Mouse (Mus musculus) midbrain, embryonic 15.5 days (tissue): ENCODE measurements around the gene Ttc19. TPM values are rescaled to one million over a fixed set of nuclear protein-coding genes. Genes with fewer than 3 reads are reported as not detected.

Source experiments
- ATAC-seq: fragments of 200-750 bp; cut with Nextera tagmentation; replicated peaks from 2 replicates; pipeline ENCODE4 v1.8.0; 2017; ENCODE audit warnings: moderate TSS enrichment
- H3K27ac ChIP-seq: fragments of 300-500 bp; sonication (generic); 2 replicates; pipeline ENCODE4 v1.5.1; 2015; ENCODE audit warnings: mild to moderate bottlenecking, inconsistent platforms
- H3K27me3 ChIP-seq: fragments of 300-500 bp; sonication (generic); replicated peaks from 2 replicates; pipeline ENCODE4 v1.6.1; 2015; ENCODE audit warnings: inconsistent platforms
- H3K36me3 ChIP-seq: fragments of 300-500 bp; sonication (generic); replicated peaks from 2 replicates; pipeline ENCODE4 v1.6.1; 2015; ENCODE audit warnings: inconsistent platforms
- H3K4me1 ChIP-seq: fragments of 300-500 bp; sonication (generic); 2 replicates; pipeline ENCODE4 v1.6.1; 2015; ENCODE audit warnings: inconsistent platforms
- H3K4me2 ChIP-seq: fragments of 300-500 bp; sonication (generic); 2 replicates; pipeline ENCODE4 v1.6.1; 2015; ENCODE audit warnings: inconsistent platforms, mild to moderate bottlenecking, moderate library complexity
- H3K4me3 ChIP-seq: fragments of 300-500 bp; sonication (generic); 2 replicates; pipeline ENCODE4 v1.5.1; 2015; ENCODE audit warnings: mild to moderate bottlenecking, inconsistent platforms
- H3K9ac ChIP-seq: fragments of 300-500 bp; sonication (generic); 2 replicates; pipeline ENCODE4 v1.6.1; 2015; ENCODE audit warnings: mild to moderate bottlenecking, inconsistent platforms
- H3K9me3 ChIP-seq: fragments of 300-500 bp; sonication (generic); 2 replicates; pipeline ENCODE4 v1.6.1; 2016; ENCODE audit warnings: inconsistent platforms
- WGBS: fragments of 180-500 bp; shearing (Covaris S2); methylation state at CpG from one replicate; pipeline ENCODE4 v1.1.7; 2015; ENCODE audit warnings: mixed read lengths; 5-methylcytosine and 5-hydroxymethylcytosine counted together
- polyA plus RNA-seq: library from polyadenylated mRNA; unstranded; fragments of >200 nt; fragmentation: Nextera tagmentation; extraction: Ambion mirVana; gene quantifications from 2 replicates; pipeline ENCODE4 v1.2.1, GENCODE M21; 2015

Gene Ttc19
- 42.7 and 48.4 TPM in 2 replicates for polyA plus RNA-seq

DNA sequence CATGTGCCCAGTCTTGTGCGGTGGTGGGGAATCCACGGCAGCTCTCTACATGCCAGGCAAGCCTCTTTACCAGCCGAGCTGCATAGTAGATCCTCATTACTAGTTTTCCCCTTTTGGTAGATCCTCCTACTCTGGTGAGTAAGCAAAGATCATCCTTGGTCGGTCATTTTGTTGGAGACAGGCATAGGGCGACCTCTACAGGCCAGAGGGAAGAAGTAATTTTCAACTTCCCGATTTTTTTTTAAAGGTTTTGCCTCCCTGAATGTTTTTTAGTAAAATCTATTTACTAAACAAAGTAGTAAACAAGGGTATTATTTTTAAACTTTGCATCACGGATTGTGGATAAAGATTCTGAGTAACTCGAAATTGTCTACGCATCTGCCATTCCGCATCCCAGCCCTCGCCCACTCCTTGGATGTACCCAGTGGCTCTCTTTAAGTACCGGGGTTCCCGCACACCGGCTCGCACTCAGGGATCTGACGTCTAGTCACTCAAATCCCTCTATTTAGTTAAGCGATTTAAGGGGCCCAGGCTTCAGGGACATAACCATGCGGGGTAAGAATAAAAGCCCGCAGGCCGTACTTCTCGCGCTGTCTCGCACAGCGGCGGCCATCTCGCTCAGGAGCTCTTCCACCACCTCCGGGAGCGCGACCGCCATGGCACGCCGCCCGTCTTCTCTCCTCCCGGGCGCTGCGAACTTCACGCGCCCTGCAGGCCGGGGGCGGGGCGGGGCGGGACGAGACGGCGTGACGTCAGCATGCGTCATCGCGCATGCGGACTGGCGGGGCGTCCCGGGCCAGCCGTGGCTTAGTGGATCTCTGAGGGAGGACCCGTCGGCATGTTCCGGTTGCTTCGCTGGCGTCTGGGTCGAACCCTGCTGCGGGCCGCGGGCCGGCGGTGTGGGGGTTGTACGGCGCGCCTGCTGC lies at the start of gene Ttc19, which contains the start of gene Zswim7:
Gene Ttc19 (plus strand): TSS at position 799 of the 926 bp plus-strand sequence.
Gene Zswim7 (minus strand): TSS at position 701 of the 926 bp plus-strand sequence.
- peak within 1 kb of the TSS; percentile 93 for H3K4me3 ChIP-seq
- no peaks in the 10 kb centered on the region for H3K27me3 ChIP-seq
- H3K9me3 ChIP-seq: no peaks in the 10 kb centered on the region
- peak within 1 kb of the TSS; percentile 76 for H3K4me2 ChIP-seq
- H3K36me3 ChIP-seq: peaks cover 12% of the 10 kb centered on the region; the same call in 1 of the 2 replicates
- peak within 1 kb of the TSS; percentile 94 for H3K9ac ChIP-seq
- H3K4me1 ChIP-seq: peaks cover 12% of the 10 kb centered on the region
- under 1% methylated on average over 66 of the region's 68 CpGs for WGBS
- ATAC-seq: peak; percentile 98
- H3K27ac ChIP-seq: peak within 1 kb of the TSS; percentile 94

DNA sequence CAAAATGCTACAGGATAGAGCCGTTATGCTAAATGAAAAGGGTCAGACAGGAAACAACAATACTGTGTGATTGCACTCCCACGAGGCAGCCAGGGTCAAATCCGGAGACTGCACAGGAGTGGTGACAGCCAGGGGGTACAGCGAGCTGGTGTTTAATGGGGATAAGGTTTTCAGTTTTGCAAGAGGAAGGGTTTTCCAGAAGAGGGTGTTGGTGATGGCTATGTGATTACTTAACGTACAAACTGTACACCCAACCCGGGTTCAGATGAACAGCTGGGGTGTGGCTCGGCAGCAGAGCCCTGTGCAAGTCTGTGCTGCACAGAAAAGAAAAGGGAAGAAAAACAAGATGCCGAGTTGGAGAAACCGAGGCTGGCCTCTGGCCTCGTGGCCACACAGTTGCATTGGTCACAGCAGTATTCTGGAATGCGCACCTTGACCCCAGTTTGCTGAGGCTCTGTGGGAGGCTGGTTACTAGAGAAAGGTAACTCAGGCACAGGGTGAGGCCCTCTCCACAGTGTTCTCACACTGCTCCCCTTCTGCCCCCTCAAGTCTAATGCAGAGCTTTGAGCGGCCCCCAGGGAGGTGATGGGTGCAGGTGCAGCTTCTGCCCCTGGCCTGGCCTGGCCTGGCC lies 40.5 kb upstream of the Ttc19 start:
- no peak for ATAC-seq
- Histone ChIP-seq H3K27ac (no peak overlapping the region), H3K4me1 (no peaks in the 10 kb centered on the region), H3K27me3 (no peaks in the 10 kb centered on the region), H3K9ac (no peak overlapping the region), H3K4me3 (no peak overlapping the region), H3K4me2 (no peak overlapping the region), H3K36me3 (no peaks in the 10 kb centered on the region), H3K9me3 (no peaks in the 10 kb centered on the region)
- 80% methylated on average over 12 of the region's 12 CpGs for WGBS

DNA sequence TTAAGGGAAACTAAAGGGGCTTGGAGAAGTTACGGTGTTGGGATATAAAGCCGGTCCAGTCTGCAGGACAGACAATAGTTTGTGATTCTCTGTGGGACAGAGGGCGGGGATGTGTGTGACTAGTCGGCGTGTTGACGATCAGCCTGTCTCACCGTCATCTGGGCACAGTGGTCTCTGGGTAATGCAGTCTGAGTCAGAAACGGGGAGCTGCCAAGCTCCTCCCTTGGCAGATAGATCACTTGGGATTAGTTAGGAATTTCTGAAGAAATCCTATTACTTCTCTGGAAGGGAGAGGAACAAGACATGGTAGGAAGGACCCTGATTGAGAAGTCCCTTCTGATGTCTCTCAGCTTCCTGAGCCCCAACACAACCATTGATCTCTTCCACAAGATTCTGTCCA lies 37.4 kb upstream of the Ttc19 start:
- WGBS: 91% methylated on average over 8 of the region's 8 CpGs
- Histone ChIP-seq H3K9me3 (no peaks in the 10 kb centered on the region), H3K27me3 (peaks cover 5% of the 10 kb centered on the region; the same call in 1 of the 2 replicates), H3K4me2 (no peak overlapping the region), H3K4me3 (no peak overlapping the region), H3K9ac (no peak overlapping the region), H3K4me1 (peaks cover 5% of the 10 kb centered on the region; the same call in 1 of the 2 replicates), H3K27ac (no peak overlapping the region), H3K36me3 (no peaks in the 10 kb centered on the region)
- no peak for ATAC-seq

DNA sequence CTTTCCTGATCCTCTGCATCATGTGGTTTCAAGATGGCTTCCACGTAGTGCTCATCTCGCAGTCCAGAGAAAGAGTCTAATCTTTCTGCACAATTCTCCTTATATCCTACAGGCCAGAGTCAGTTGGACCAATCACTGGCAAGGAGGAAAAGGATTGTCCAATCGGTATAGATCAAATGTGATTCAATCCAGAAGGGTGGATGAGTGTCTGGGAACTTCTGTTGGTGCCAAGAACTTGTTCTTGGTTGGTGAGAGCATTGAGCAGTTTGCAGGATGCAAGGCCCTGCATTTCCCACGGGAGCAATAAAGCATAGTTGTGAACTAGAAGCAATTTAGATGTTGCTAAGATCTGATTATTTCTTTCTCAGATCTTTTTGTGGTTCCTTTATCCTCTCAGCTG lies 36.8 kb upstream of the Ttc19 start:
- peaks cover 11% of the 10 kb centered on the region for H3K27me3 ChIP-seq
- 92% methylated on average over 4 of the region's 4 CpGs for WGBS
- H3K4me3 ChIP-seq: no peak overlapping the region
- H3K4me2 ChIP-seq: no peak overlapping the region
- peaks cover 9% of the 10 kb centered on the region for H3K4me1 ChIP-seq
- ATAC-seq: no peak
- H3K36me3 ChIP-seq: no peaks in the 10 kb centered on the region
- no peaks in the 10 kb centered on the region for H3K9me3 ChIP-seq
- no peak overlapping the region for H3K27ac ChIP-seq
- H3K9ac ChIP-seq: no peak overlapping the region

DNA sequence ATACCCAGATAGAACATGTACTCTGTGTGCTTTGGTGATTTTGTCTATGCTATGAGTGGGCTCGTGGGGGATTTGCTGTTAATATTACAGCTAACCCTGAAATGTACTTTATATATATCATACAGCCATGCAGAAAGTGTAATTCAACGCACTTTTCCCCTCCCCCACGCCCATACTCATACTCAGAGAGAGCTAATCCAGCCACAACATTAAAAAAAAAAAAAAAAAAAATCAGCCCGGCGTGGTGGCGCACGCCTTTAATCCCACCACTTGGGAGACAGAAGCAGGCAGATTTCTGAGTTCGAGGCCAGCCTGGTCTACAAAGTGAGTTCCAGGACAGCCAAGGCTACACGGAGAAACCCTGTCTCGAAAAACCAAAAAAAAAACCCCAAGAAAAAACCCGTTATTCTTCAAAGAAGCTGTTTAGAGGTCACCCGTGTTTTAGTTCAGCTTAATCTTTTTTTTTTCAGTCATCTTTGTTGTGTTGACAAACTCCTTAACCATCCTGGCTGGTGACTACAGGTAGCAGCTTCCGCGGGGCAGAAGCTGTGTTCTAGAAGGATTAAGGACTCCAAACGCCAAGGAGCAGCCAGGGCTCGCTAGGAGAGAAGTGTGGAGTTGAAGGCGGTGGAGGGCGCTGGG lies 33.4 kb upstream of the Ttc19 start:
- H3K9ac ChIP-seq: peak overlapping the region; percentile 53
- H3K9me3 ChIP-seq: no peaks in the 10 kb centered on the region
- H3K36me3 ChIP-seq: no peaks in the 10 kb centered on the region
- H3K4me2 ChIP-seq: peak overlapping the region; percentile 99
- H3K27ac ChIP-seq: no peak overlapping the region
- H3K4me1 ChIP-seq: peaks cover 13% of the 10 kb centered on the region
- WGBS: 39% methylated on average over 18 of the region's 18 CpGs
- peaks cover 30% of the 10 kb centered on the region for H3K27me3 ChIP-seq
- peak overlapping the region; percentile 86 for H3K4me3 ChIP-seq
- no peak for ATAC-seq

DNA sequence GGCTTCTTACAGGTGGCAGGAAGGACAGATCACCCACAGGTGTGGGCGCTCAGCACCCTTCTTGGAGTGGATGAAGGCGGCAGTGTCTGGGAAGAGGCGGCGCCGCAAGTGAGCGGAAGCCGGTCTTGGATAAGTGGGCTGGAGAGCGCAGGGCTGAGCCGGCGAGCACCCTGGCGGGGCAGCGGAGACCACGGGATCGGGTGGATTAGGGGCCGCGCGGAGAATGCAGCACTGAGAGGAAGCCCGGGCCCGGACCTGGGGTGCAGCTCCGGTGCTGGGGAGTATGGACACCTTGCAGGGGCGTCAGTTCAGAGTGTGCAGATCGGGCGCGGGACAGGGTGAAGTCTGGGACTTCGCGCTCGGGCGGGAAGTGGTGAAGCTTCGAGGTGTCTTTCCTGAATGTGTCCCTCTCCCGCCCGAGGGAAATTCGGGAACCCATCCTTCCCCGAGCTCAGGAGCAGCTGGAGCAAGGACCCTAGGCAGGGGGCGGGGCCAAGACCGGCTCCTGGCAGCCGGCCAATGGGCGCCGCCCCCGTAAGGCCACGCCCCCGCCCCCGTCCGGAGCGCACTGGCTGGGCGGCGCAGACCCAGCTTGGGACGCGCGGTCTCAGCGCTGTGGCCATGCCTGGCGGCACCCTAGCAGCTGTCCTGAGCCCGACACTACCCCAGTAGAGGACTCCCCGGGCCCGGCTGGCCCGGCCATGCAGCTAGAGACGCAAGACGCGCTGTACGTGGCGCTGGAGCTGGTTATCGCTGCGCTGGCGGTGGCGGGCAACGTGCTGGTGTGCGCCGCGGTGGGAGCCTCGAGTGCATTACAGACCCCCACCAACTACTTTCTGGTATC lies 32.6 kb upstream of the Ttc19 start, which contains the start of gene Adora2b:
Gene Adora2b (plus strand): TSS at position 584 of the 844 bp plus-strand sequence.
- H3K4me2 ChIP-seq: peak within 1 kb of the TSS; percentile 99
- WGBS: under 1% methylated on average over 69 of the region's 69 CpGs
- ATAC-seq: peak; percentile 94
- H3K27ac ChIP-seq: no peak within 1 kb of the TSS
- H3K36me3 ChIP-seq: no peaks in the 10 kb centered on the region
- peak within 1 kb of the TSS; percentile 86 for H3K4me3 ChIP-seq
- peak within 1 kb of the TSS; percentile 53 for H3K9ac ChIP-seq
- peaks cover 13% of the 10 kb centered on the region for H3K4me1 ChIP-seq
- H3K27me3 ChIP-seq: peaks cover 30% of the 10 kb centered on the region
- no peaks in the 10 kb centered on the region for H3K9me3 ChIP-seq

DNA sequence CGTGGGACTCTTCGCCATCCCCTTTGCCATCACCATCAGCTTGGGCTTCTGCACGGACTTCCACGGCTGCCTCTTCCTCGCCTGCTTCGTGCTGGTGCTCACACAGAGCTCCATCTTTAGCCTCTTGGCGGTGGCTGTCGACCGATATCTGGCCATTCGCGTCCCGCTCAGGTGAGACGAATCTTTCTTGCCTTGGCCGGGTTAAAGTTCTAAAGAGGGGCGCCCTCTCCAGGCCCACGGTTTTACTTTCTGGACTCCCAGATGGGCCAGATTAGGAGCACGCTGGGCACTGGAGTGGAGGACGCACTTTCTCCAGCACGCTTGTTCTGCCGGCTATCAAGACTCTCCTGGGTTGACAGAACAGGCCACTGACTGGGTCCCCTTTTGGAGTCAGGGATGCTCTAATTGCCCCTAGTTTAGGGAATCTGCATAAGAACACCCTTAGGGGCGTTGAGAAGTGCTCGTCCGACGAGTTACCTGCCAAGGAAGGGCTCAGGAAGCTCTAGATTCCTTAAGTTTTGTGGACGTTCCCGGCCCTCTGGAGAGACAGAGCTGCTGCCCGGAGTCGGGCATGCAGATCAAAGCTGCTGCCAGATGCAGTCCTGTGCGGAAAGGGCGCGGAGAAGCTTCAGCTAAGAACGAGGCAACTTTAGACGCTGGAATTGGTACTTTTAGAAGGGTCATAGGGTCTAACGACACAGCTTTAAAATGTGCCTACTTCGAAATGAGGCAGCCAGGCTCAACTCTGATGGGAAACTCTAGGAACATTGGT lies 31.8 kb upstream of the Ttc19 start:
- H3K4me1 ChIP-seq: peaks cover 13% of the 10 kb centered on the region
- no peaks in the 10 kb centered on the region for H3K36me3 ChIP-seq
- peak overlapping the region; percentile 53 for H3K9ac ChIP-seq
- H3K4me3 ChIP-seq: peak overlapping the region; percentile 86
- H3K27ac ChIP-seq: no peak overlapping the region
- no peaks in the 10 kb centered on the region for H3K9me3 ChIP-seq
- H3K4me2 ChIP-seq: peak overlapping the region; percentile 99
- peaks cover 30% of the 10 kb centered on the region for H3K27me3 ChIP-seq
- 2% methylated on average over 35 of the region's 35 CpGs for WGBS
- ATAC-seq: peak; percentile 53; the same call in 1 of the 2 replicates

DNA sequence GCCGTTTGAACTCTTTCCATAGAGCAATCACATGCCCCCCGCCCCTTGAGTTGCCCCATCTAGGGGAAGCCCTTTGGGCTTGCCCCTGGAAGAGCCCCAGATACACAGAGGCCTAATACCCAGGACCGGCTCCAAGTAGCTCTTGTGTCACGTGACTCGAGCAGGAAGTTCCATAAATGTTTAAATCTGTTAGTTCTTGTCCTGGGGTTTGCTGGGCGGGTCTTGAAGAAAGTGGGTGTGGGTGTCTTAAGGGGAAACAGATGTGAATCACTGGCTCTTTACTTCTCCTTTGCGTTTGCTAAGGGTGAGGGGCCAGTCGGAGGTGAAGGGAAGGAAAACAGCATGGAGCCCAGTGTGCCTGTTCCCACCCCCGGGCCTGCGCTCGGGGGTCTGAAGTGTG lies 30.2 kb upstream of the Ttc19 start:
- peak overlapping the region; percentile 4; the same call in 1 of the 2 replicates for H3K4me2 ChIP-seq
- no peak overlapping the region for H3K27ac ChIP-seq
- no peak for ATAC-seq
- H3K36me3 ChIP-seq: no peaks in the 10 kb centered on the region
- whole genome bisulfite sequencing: 79% methylated on average over 11 of the region's 11 CpGs
- H3K9ac ChIP-seq: no peak overlapping the region
- H3K27me3 ChIP-seq: peaks cover 30% of the 10 kb centered on the region
- H3K4me1 ChIP-seq: peaks cover 13% of the 10 kb centered on the region
- no peak overlapping the region for H3K4me3 ChIP-seq
- no peaks in the 10 kb centered on the region for H3K9me3 ChIP-seq

DNA sequence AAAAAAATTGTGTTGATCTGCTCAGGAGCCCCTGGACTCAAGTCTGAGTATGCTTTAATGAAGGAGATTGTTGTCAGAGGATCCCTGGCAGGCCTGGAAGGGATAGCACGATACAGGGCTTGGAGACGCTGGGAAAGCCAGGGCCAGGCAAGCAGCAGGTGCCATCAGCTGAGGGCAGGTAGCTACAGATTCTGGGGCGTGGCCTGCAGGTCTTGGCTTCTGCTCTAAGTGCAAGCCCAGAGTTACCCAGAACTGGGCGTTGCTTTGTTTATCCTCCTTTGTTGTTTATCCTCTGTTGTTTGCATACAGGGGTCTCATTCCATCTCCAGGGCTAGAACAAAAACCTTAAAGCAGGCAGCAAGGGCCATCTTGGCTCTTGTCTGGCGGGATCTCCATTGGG lies 27.9 kb upstream of the Ttc19 start:
- no peak for ATAC-seq

DNA sequence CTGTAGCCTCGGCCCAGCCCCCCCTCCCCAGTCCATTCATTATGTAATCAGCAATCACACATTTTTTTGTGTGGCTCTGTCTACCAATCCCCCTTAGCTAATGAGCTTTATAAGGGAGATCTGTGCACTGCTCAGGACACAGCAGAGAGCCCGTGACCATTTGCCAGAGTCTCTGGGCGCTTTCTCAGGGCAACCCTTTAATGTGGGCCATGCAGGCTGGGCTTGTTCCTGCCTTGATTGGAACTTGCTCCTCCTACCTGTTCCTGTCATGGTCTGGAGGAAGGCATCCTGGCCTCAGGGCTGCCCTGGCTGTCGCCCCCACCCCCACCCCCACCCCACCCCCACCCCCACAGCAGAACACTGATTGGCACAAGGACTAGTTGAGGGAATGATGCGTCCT lies 22.1 kb upstream of the Ttc19 start:
- no peak overlapping the region for H3K27ac ChIP-seq
- H3K4me2 ChIP-seq: no peak overlapping the region
- no peaks in the 10 kb centered on the region for H3K9me3 ChIP-seq
- ATAC-seq: no peak
- no peaks in the 10 kb centered on the region for H3K36me3 ChIP-seq
- no peaks in the 10 kb centered on the region for H3K27me3 ChIP-seq
- WGBS: 46% methylated on average over 5 of the region's 5 CpGs
- no peaks in the 10 kb centered on the region for H3K4me1 ChIP-seq
- H3K4me3 ChIP-seq: no peak overlapping the region
- no peak overlapping the region for H3K9ac ChIP-seq

More for the DNA sequence above, 27.9 kb upstream of the Ttc19 start:
- Histone ChIP-seq H3K9me3 (no peaks in the 10 kb centered on the region), H3K27me3 (peaks cover 28% of the 10 kb centered on the region), H3K27ac (no peak overlapping the region), H3K4me2 (no peak overlapping the region), H3K4me1 (peaks cover 9% of the 10 kb centered on the region), H3K36me3 (no peaks in the 10 kb centered on the region), H3K9ac (no peak overlapping the region), H3K4me3 (no peak overlapping the region)
- WGBS: 73% methylated on average over 5 of the region's 5 CpGs

DNA sequence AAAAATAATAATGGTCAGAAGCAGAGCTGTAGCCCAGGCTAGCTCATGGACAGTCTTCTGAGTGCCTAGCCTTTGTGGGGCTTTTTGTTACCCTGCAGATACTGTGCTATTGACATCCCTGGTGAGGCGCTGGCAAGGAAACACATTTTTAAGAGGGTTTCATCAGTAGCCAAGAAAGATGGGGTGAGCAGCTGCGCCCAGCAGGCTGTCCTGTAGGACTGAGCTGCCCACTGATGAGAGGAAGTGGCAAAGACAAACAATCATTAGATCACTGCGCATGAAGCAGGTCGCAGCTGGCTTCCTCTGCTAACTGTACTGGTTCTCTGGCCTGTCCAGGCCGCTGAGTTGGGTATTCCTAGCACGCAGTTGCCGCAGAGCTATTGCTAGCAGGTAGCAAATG lies 17.7 kb upstream of the Ttc19 start:
- H3K36me3 ChIP-seq: no peaks in the 10 kb centered on the region
- H3K27ac ChIP-seq: no peak overlapping the region
- H3K4me2 ChIP-seq: no peak overlapping the region
- no peaks in the 10 kb centered on the region for H3K9me3 ChIP-seq
- peaks cover 10% of the 10 kb centered on the region for H3K4me1 ChIP-seq
- no peak for ATAC-seq
- WGBS: 81% methylated on average over 7 of the region's 7 CpGs
- H3K9ac ChIP-seq: no peak overlapping the region
- no peak overlapping the region for H3K4me3 ChIP-seq
- H3K27me3 ChIP-seq: no peaks in the 10 kb centered on the region
